Mouse (Mus musculus): ENCODE data around the gene Cd300ld4. TPM values are rescaled to one million over a fixed set of nuclear protein-coding genes. Genes with fewer than 3 reads are reported as not detected.
"Not testable (repeated sequence)": the region's sequence is repeated elsewhere in the genome, so short reads cannot be mapped to it uniquely, and the experiment has no call there.

Gene Cd300ld4
- polyA plus RNA-seq, 1 experiment from 2014 or later = not detected

GRCm38 (mm10) chr11:115052206-115052605, 25.4 kb upstream of the Cd300ld4 start:
- no peak overlapping the region for H3K4me3 ChIP-seq

GRCm38 (mm10) chr11:115049282-115049895, 22.6 kb upstream of the Cd300ld4 start:
- Histone ChIP-seq H3K9ac (no peak overlapping the region), H3K36me3 (no peaks in the 10 kb centered on the region), H3K27ac (replicated peaks) (no peak overlapping the region), H3K4me3 (no peak overlapping the region), H3K9me3 (no peaks in the 10 kb centered on the region), H3K27me3 (peaks cover 12% of the 10 kb centered on the region), H3K4me2 (no peak overlapping the region), H3K4me1 (replicated peaks) (no peaks in the 10 kb centered on the region)
- ATAC-seq (ENCODE audit: low read depth) = no peak
- WGBS = 52% methylated on average over 3 of the region's 3 CpGs

More at GRCm38 (mm10) chr11:115052206-115052605, 25.4 kb upstream of the Cd300ld4 start:
- H3K9ac ChIP-seq = no peak overlapping the region
- H3K27ac ChIP-seq (replicated peaks) = no peak overlapping the region
- no peak overlapping the region for H3K4me2 ChIP-seq
- no peaks in the 10 kb centered on the region for H3K36me3 ChIP-seq
- no peaks in the 10 kb centered on the region for H3K9me3 ChIP-seq
- WGBS = 5% methylated on average over 9 of the region's 9 CpGs
- ATAC-seq (ENCODE audit: low read depth) = no peak
- H3K4me1 ChIP-seq (replicated peaks) = no peaks in the 10 kb centered on the region
- H3K27me3 ChIP-seq = peaks cover 12% of the 10 kb centered on the region

- no peak within 1 kb of the TSS for H3K4me3 ChIP-seq
- 79% methylated on average over 2 of the region's 2 CpGs for WGBS
- ATAC-seq (ENCODE audit: low read depth) = no peak
These were observed 21.4 kb upstream of the Cd300ld4 start, which contains the start of gene Cd300ld3 for GRCm38 (mm10) chr11:115048259-115048658. TSS of gene Cd300ld3 (minus strand) at chr11:115048409.

GRCm38 (mm10) chr11:115037669-115038068, 10.9 kb upstream of the Cd300ld4 start, which contains the start of gene Cd300ld5:
TSS of gene Cd300ld5 (minus strand) at chr11:115037769.
- H3K36me3 ChIP-seq; H3K9me3 ChIP-seq; H3K4me1 ChIP-seq (replicated peaks); H3K4me3 ChIP-seq; H3K4me2 ChIP-seq; H3K27ac ChIP-seq (replicated peaks); H3K27me3 ChIP-seq; ATAC-seq (ENCODE audit: low read depth); H3K9ac ChIP-seq: not testable (repeated sequence)
- WGBS = no CpG with 5 or more reads among the region's 6 CpGs

More at GRCm38 (mm10) chr11:115048259-115048658, 21.4 kb upstream of the Cd300ld4 start, which contains the start of gene Cd300ld3:
- Histone ChIP-seq H3K27ac (replicated peaks) (no peak within 1 kb of the TSS), H3K27me3 (peaks cover 12% of the 10 kb centered on the region), H3K36me3 (no peaks in the 10 kb centered on the region), H3K4me2 (no peak within 1 kb of the TSS), H3K4me1 (replicated peaks) (no peaks in the 10 kb centered on the region), H3K9me3 (no peaks in the 10 kb centered on the region), H3K9ac (no peak within 1 kb of the TSS)

- H3K4me1 ChIP-seq (replicated peaks); H3K9ac ChIP-seq; H3K36me3 ChIP-seq; H3K4me2 ChIP-seq; ATAC-seq (ENCODE audit: low read depth); H3K4me3 ChIP-seq; H3K9me3 ChIP-seq; H3K27ac ChIP-seq (replicated peaks); H3K27me3 ChIP-seq: not testable (repeated sequence)
- no CpG with 5 or more reads among the region's 7 CpGs for WGBS
These were observed 10.7 kb downstream of the Cd300ld4 start, which contains the start of gene Cd300ld2 for GRCm38 (mm10) chr11:115016093-115016492. TSS of gene Cd300ld2 (minus strand) at chr11:115016193.

- Histone ChIP-seq H3K4me2 (no peak overlapping the region), H3K4me3 (no peak overlapping the region), H3K27ac (replicated peaks) (no peak overlapping the region), H3K9me3 (no peaks in the 10 kb centered on the region), H3K27me3 (no peaks in the 10 kb centered on the region), H3K4me1 (replicated peaks) (no peaks in the 10 kb centered on the region), H3K9ac (no peak overlapping the region), H3K36me3 (no peaks in the 10 kb centered on the region)
- WGBS = 85% methylated on average over 5 of the region's 5 CpGs
- no peak for ATAC-seq (ENCODE audit: low read depth)
These were observed 22.7 kb downstream of the Cd300ld4 start for GRCm38 (mm10) chr11:115004070-115004469.

- no peak for ATAC-seq (ENCODE audit: low read depth)
- Histone ChIP-seq H3K4me2 (no peak within 1 kb of the TSS), H3K27ac (replicated peaks) (no peak within 1 kb of the TSS), H3K4me3 (no peak within 1 kb of the TSS), H3K27me3 (no peaks in the 10 kb centered on the region), H3K9me3 (no peaks in the 10 kb centered on the region), H3K4me1 (replicated peaks) (no peaks in the 10 kb centered on the region), H3K36me3 (no peaks in the 10 kb centered on the region), H3K9ac (no peak within 1 kb of the TSS)
- 86% methylated on average over 7 of the region's 7 CpGs for WGBS
These were observed 25.3 kb downstream of the Cd300ld4 start, which contains the start of gene Cd300c2 for GRCm38 (mm10) chr11:115001474-115002040. TSS of gene Cd300c2 (minus strand) at chr11:115001880.

- WGBS = 84% methylated on average over 4 of the region's 4 CpGs
- no peaks in the 10 kb centered on the region for H3K9me3 ChIP-seq
- ATAC-seq (ENCODE audit: low read depth) = no peak
- no peaks in the 10 kb centered on the region for H3K36me3 ChIP-seq
- no peaks in the 10 kb centered on the region for H3K27me3 ChIP-seq
- no peak within 1 kb of the TSS for H3K4me3 ChIP-seq
- H3K4me2 ChIP-seq = no peak within 1 kb of the TSS
- H3K27ac ChIP-seq (replicated peaks) = no peak within 1 kb of the TSS
- H3K9ac ChIP-seq = no peak within 1 kb of the TSS
- no peaks in the 10 kb centered on the region for H3K4me1 ChIP-seq (replicated peaks)
These were observed 37.0 kb downstream of the Cd300ld4 start, which contains the start of gene Cd300ld for GRCm38 (mm10) chr11:114989793-114990192. TSS of gene Cd300ld (minus strand) at chr11:114989922.

- no peak overlapping the region for H3K9ac ChIP-seq
- no peak overlapping the region for H3K27ac ChIP-seq (replicated peaks)
- H3K4me2 ChIP-seq = no peak overlapping the region
- no peak for ATAC-seq (ENCODE audit: low read depth)
- no peaks in the 10 kb centered on the region for H3K4me1 ChIP-seq (replicated peaks)
- peaks cover 24% of the 10 kb centered on the region for H3K9me3 ChIP-seq
- WGBS = 75% methylated on average over 4 of the region's 4 CpGs
- no peaks in the 10 kb centered on the region for H3K27me3 ChIP-seq
- no peak overlapping the region for H3K4me3 ChIP-seq
- no peaks in the 10 kb centered on the region for H3K36me3 ChIP-seq
These were observed 44.9 kb downstream of the Cd300ld4 start for GRCm38 (mm10) chr11:114981866-114982265.

- 79% methylated on average over 10 of the region's 10 CpGs for WGBS
- ATAC-seq (ENCODE audit: low read depth) = no peak
- Histone ChIP-seq H3K27ac (replicated peaks) (no peak overlapping the region), H3K27me3 (no peaks in the 10 kb centered on the region), H3K9me3 (peaks cover 12% of the 10 kb centered on the region; the same call in 1 of the 2 replicates), H3K4me3 (no peak overlapping the region), H3K36me3 (no peaks in the 10 kb centered on the region), H3K4me2 (no peak overlapping the region), H3K9ac (no peak overlapping the region), H3K4me1 (replicated peaks) (no peaks in the 10 kb centered on the region)
These were observed 54.1 kb downstream of the Cd300ld4 start for GRCm38 (mm10) chr11:114972726-114973125.

Data from neural tube, embryonic 13.5 days (tissue).